Comparison of ENCODE assay signal across 9 mouse cellular contexts in the genomic region with DNA sequence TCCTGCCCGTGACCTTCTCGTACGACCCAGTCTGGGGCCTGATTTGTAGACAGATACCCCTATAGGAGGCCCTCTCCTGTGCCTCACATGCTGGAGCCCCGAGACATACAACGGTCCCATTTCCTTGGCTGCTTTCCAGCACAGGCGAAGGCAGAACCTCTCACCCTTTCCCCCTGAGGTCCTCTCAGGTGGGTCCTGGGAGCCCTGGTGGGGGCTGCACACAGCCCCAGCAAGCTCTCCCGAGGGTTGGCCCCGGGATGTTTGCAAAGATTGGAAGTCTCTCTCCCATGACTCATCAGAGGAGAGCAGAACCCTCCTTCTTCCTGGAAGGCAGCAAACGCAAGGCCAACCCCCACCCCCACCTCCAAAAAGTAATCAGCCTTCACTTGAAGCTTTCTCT. TPM values are rescaled to one million over a fixed set of nuclear protein-coding genes. Genes with fewer than 3 reads are reported as not detected.
A peak's percentile ranks its signal among the peaks of the same experiment; 100 is the strongest.
DNase-seq lines count a peak whose midpoint lies in the region; ATAC-seq and TF ChIP-seq lines count a peak whose summit lies in the region.
"Had no signal": no experiment of that assay in that cellular context is flagged by ENCODE, and none has a peak within 500 bp of the region (broad histone marks: within the 10 kb centered on the region; RNA-seq: fewer than 3 reads in every experiment).

No protein-coding gene starts in this region.

- no peaks in the 10 kb centered on the region for H3K79me2 ChIP-seq in heart, adult 2 months (replicated peaks; ENCODE audit: control insufficient read depth, insufficient read depth, low read length)

- no peaks in the 10 kb centered on the region for H3K27me3 ChIP-seq in heart, adult 2 months (ENCODE audit: control insufficient read depth, insufficient read depth, low read length)
- H3K27me3 ChIP-seq in heart, postnatal 0 days (ENCODE audit: control insufficient read depth, insufficient read depth, low read length) = no peaks in the 10 kb centered on the region
- no peaks in the 10 kb centered on the region for H3K27me3 ChIP-seq in liver, postnatal 0 days (ENCODE audit: insufficient read depth, low read length)
- H3K27me3 ChIP-seq in midbrain, embryonic 10.5 days (ENCODE audit: low read depth, poor library complexity, severe bottlenecking) = no peaks in the 10 kb centered on the region

- H3K4me1 ChIP-seq in heart, adult 2 months (ENCODE audit: control insufficient read depth, insufficient read depth, low read length) = peaks cover 13% of the 10 kb centered on the region
- peaks cover 12 to 32% of the 10 kb centered on the region in 2 experiments for H3K4me1 ChIP-seq in ES-E14 (ENCODE audit: control insufficient read depth in 2 of 2, insufficient read depth in 2 of 2, low read length in 2 of 2, poor library complexity in 1 of 2)
- peaks cover 43% of the 10 kb centered on the region for H3K4me1 ChIP-seq in heart, postnatal 0 days (ENCODE audit: control insufficient read depth, insufficient read depth)
- H3K4me1 ChIP-seq in liver, postnatal 0 days (ENCODE audit: insufficient read depth) = peaks cover 15% of the 10 kb centered on the region
- H3K4me1 ChIP-seq in midbrain, embryonic 10.5 days = peaks cover 17% of the 10 kb centered on the region

- no peaks in the 10 kb centered on the region for H3K9me3 ChIP-seq in ES-E14 (ENCODE audit: control insufficient read depth, insufficient read depth, low read depth, low read length)
- no peaks in the 10 kb centered on the region for H3K9me3 ChIP-seq in heart, postnatal 0 days (replicated peaks; ENCODE audit: control insufficient read depth, low read length)
- H3K9me3 ChIP-seq in liver, postnatal 0 days (ENCODE audit: low read length) = peaks cover 1% of the 10 kb centered on the region; the same call in 1 of the 2 replicates
- H3K9me3 ChIP-seq in midbrain, embryonic 10.5 days (replicated peaks) = peaks cover 3% of the 10 kb centered on the region; the same call in 1 of the 2 replicates
- H3K9me3 ChIP-seq: liver, embryonic 15.5 days had no signal

- no peak overlapping the region for H3K4me3 ChIP-seq in heart, adult 2 months
- H3K4me3 ChIP-seq in ES-E14 (ENCODE audit: insufficient read depth in 1 of 2, low read depth in 1 of 2, low read length in 2 of 2, poor library complexity in 1 of 2, severe bottlenecking in 1 of 2) = no peak overlapping the region
- H3K4me3 ChIP-seq in heart, postnatal 0 days (ENCODE audit: low read depth, low read length) = no peak overlapping the region
- no peak overlapping the region for H3K4me3 ChIP-seq in liver, postnatal 0 days (ENCODE audit: low read depth, low read length)
- no peak overlapping the region for H3K4me3 ChIP-seq in midbrain, embryonic 10.5 days
- H3K4me3 ChIP-seq: liver, embryonic 15.5 days had no signal

- in situ Hi-C loops in ES-E14 (cut with MboI; ENCODE audit: low sequenced_read_pairs in 2 of 2, unreplicated experiment in 2 of 2) = no loop called here

- no peak for TF ChIP-seq POLR2A in heart, adult 2 months (IDR thresholded peaks at IDR 0.05; ENCODE audit: insufficient read depth, low read depth, low read length)

- intact Hi-C loops in heart, adult 2 months (cut with DNase I) = loop anchor here (2.0 kb wide), 1 partner anchor 13 kb away; no protein-coding TSS in a partner anchor
- intact Hi-C loops in heart, postnatal 25 days (cut with DNase I) = no loop called here

- H3K4me2 ChIP-seq in heart, postnatal 0 days (ENCODE audit: low read depth, low read length) = peak overlapping the region; percentile 8; the same call in 1 of the 2 replicates
- H3K4me2 ChIP-seq in liver, postnatal 0 days (ENCODE audit: low read depth, low read length) = no peak overlapping the region
- H3K4me2 ChIP-seq: liver, embryonic 15.5 days had no signal

- H3K36me3 ChIP-seq in heart, adult 2 months (ENCODE audit: control insufficient read depth, insufficient read depth, low read length) = no peaks in the 10 kb centered on the region
- no peaks in the 10 kb centered on the region for H3K36me3 ChIP-seq in ES-E14 (ENCODE audit: control insufficient read depth, insufficient read depth, low read length, poor library complexity, severe bottlenecking)
- no peaks in the 10 kb centered on the region for H3K36me3 ChIP-seq in heart, postnatal 0 days (replicated peaks; ENCODE audit: control insufficient read depth, insufficient read depth, low read length)
- no peaks in the 10 kb centered on the region for H3K36me3 ChIP-seq in liver, postnatal 0 days (replicated peaks; ENCODE audit: insufficient read depth, low read length)
- no peaks in the 10 kb centered on the region for H3K36me3 ChIP-seq in midbrain, embryonic 10.5 days
- H3K36me3 ChIP-seq: liver, embryonic 15.5 days had no signal

- no peak for TF ChIP-seq EP300 in heart, adult 2 months (IDR thresholded peaks at IDR 0.05; ENCODE audit: insufficient read depth, low read depth, low read length)
- no peak for TF ChIP-seq EP300 in heart, postnatal 0 days (IDR thresholded peaks at IDR 0.05; ENCODE audit: low read depth)
- TF ChIP-seq EP300 in liver, postnatal 0 days (IDR thresholded peaks at IDR 0.05; ENCODE audit: low read depth) = no peak

- 10% methylated on average over 9 of the region's 9 CpGs for WGBS in heart, adult 2 months
- 14% methylated on average over 9 of the region's 9 CpGs for WGBS in heart, postnatal 0 days
- WGBS in liver, postnatal 0 days (ENCODE audit: insufficient replicate concordance) = 37% methylated on average over 9 of the region's 9 CpGs
- 80% methylated on average over 9 of the region's 9 CpGs for WGBS in midbrain, embryonic 10.5 days

- DNase-seq in heart, adult 2 months = peak; percentile 32 to 49
- DNase-seq in heart, postnatal 25 days (ENCODE audit: low spot score) = no peak
- peak; percentile 76 for DNase-seq in 3T3-L1 (ENCODE audit: low read depth, low spot score)
- DNase-seq in ES-E14 (ENCODE audit: low read depth, low spot score) = no peak
- no peak for DNase-seq in heart, postnatal 0 days (ENCODE audit: low spot score)
- DNase-seq in liver, postnatal 0 days = no peak
- DNase-seq in layer of hippocampus, postnatal 25 days (ENCODE audit: extremely low spot score in 1 of 2, low spot score in 1 of 2) = no peak
- DNase-seq in midbrain, embryonic 10.5 days (ENCODE audit: low spot score) = no peak

- ATAC-seq in heart, postnatal 0 days (ENCODE audit: insufficient read depth, low read depth) = no peak
- ATAC-seq in liver, postnatal 0 days = no peak

- H3K9ac ChIP-seq in heart, adult 2 months (ENCODE audit: low read depth, low read length) = peak overlapping the region; percentile 41
- no peak overlapping the region; the same call in 1 of the 2 replicates for H3K9ac ChIP-seq in ES-E14 (ENCODE audit: insufficient read depth, low read depth, low read length, poor library complexity, severe bottlenecking)
- H3K9ac ChIP-seq in heart, postnatal 0 days (replicated peaks; ENCODE audit: low read depth, low read length) = peak overlapping the region; percentile 27
- no peak overlapping the region for H3K9ac ChIP-seq in liver, postnatal 0 days (replicated peaks)
- H3K9ac ChIP-seq: liver, embryonic 15.5 days had no signal

- no peak for TF ChIP-seq CTCF in heart, adult 2 months (IDR thresholded peaks at IDR 0.05)
- no peak for TF ChIP-seq CTCF in heart, postnatal 0 days (IDR thresholded peaks at IDR 0.05; ENCODE audit: low read depth)
- TF ChIP-seq CTCF in liver, postnatal 0 days (IDR thresholded peaks at IDR 0.05; ENCODE audit: low read depth) = no peak

- H3K27ac ChIP-seq in heart, adult 2 months = peak overlapping the region; percentile 93
- peak overlapping the region; percentile 9; the same call in 1 of the 2 replicates for H3K27ac ChIP-seq in ES-E14 (ENCODE audit: insufficient read depth, low read depth, low read length, poor library complexity, severe bottlenecking)
- H3K27ac ChIP-seq in heart, postnatal 0 days (ENCODE audit: low read depth) = peak overlapping the region; percentile 96
- no peak overlapping the region for H3K27ac ChIP-seq in liver, postnatal 0 days (ENCODE audit: low read depth)
- H3K27ac ChIP-seq in midbrain, embryonic 10.5 days (replicated peaks) = no peak overlapping the region
- H3K27ac ChIP-seq: liver, embryonic 15.5 days had no signal

TF ChIP-seq in ES-E14, 5 proteins besides CTCF, POLR2A, EP300 and RAD21:
- TF ChIP-seq ZNF384 (IDR thresholded peaks at IDR 0.05; ENCODE audit: low read depth, low read length) (no peak), HCFC1 (IDR thresholded peaks at IDR 0.05; ENCODE audit: borderline replicate concordance, insufficient read depth, low read length) (no peak), MAFK (IDR thresholded peaks at IDR 0.05; ENCODE audit: insufficient read depth, low read depth, low read length) (no peak), CHD2 (IDR thresholded peaks at IDR 0.05; ENCODE audit: low read depth, low read length) (no peak), ZC3H11A (IDR thresholded peaks at IDR 0.05; ENCODE audit: borderline replicate concordance, low read depth, low read length) (no peak)

RNA-seq across cellular contexts. Expression of gene Atp2a2, which starts 9.4 kb away (rescaled TPM):
- total RNA-seq in heart, adult 2 months (2021) = over 10,000 TPM; 11,796 to 13,259 TPM
- polyA plus RNA-seq in heart, adult 2 months (2012; rRNA removed) = 3,546 and 6,285 TPM in 2 replicates
- total RNA-seq in heart, postnatal 25 days (2021) = over 10,000 TPM; 10,772 to 12,207 TPM
- total RNA-seq in ES-E14 (2012; rRNA removed) = 372 and 457 TPM in 2 replicates
- 2,277 and 2,295 TPM in 2 replicates for total RNA-seq in heart, postnatal 0 days (2014; rRNA removed; ENCODE audit: low replicate concordance)
- polyA plus RNA-seq in heart, postnatal 0 days (2015; fragmentation: Nextera tagmentation; extraction: Ambion mirVana) = 706 and 785 TPM in 2 replicates
- 13.5 and 14.8 TPM in 2 replicates for polyA plus RNA-seq in liver, postnatal 0 days (2015; fragmentation: Nextera tagmentation; extraction: Ambion mirVana)
- total RNA-seq in layer of hippocampus, postnatal 25 days (2021) = 100 to 1,000 TPM; 629 to 650 TPM
- 37.0 and 37.7 TPM in 2 replicates for polyA plus RNA-seq in midbrain, embryonic 10.5 days (2016; fragmentation: Nextera tagmentation; extraction: Ambion mirVana)

Comparison
In these comparisons a context has a peak if more than half of its experiments do, and no peak if none do; other contexts are left out.
1. DNase-seq: peak in heart, adult 2 months (2 of 2) and 3T3-L1 (single experiment); none in heart, postnatal 25 days (single experiment), ES-E14 (single experiment), heart, postnatal 0 days (single experiment), liver, postnatal 0 days (single experiment), layer of hippocampus, postnatal 25 days (0 of 2) and midbrain, embryonic 10.5 days (single experiment).
2. H3K27ac ChIP-seq: peak in heart, adult 2 months (single experiment), ES-E14 (single experiment) and heart, postnatal 0 days (single experiment); none in liver, postnatal 0 days (single experiment) and midbrain, embryonic 10.5 days (single experiment).
3. H3K9ac ChIP-seq: peak in heart, adult 2 months (single experiment) and heart, postnatal 0 days (single experiment); none in ES-E14 (single experiment) and liver, postnatal 0 days (single experiment).